Mouse (Mus musculus) stomach, postnatal 0 days (tissue): ENCODE measurements around the gene Mturn.

Source experiments
- CTCF ChIP-seq: IDR thresholded peaks from 2 replicates; pipeline ENCODE4 v1.5.1; 2016; ENCODE audit warnings: antibody characterized with exemption, low read depth, mild to moderate bottlenecking, moderate library complexity
- EP300 ChIP-seq: optimal IDR thresholded peaks from 2 replicates; pipeline ENCODE3; 2016; ENCODE audit warnings: antibody characterized with exemption

DNA sequence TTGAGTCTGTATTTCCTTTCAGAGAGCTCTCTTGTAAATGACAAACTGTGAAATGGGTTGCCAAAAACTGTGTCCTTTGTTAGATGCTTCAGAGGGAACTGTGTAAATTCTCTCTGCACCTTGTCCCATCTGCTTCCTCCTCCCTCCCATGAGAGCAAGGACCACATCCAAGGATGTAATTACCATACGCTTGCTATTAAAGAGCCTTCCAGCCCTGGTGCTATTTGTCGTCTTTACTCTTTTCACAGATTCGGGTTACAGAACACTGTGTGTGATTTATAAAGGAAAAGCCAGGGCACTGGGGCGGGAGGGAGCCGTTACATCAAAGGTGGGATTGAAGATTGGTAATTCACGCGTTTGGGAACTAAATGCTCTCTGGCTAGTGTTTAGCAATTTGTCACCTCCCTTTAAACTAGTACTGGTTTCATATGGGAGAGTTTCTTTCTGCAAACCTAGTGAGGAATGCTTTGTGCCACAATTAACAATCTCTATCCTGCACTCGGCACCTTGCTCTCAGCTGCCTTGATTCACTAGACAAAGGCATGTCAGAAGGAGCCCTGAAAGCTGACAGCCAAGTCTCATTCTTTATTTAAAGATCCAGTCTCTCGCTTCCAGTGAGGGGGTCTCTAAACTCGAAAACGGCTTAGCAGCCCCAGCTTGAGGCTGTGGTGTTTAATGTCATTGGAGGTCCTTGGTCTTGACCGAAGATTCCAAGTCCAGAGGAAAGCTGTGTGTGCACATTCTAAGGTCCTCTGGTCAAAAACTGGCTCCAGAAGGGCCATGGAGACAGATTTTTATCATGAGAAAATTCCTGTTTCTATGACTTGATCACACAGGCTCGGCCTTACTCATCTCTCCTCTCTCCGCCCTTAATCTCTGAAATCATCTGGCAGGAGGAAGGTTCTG lies 22.5 kb downstream of the Mturn start:
- TF ChIP-seq CTCF (no peak), EP300 (no peak)
